Mouse (Mus musculus): ENCODE measurements around the gene Ceacam1. TPM values are rescaled to one million over a fixed set of nuclear protein-coding genes. Genes with fewer than 3 reads are reported as not detected.

The Ceacam1 gene
- under 1 TPM; 0.08 to 0.61 TPM for polyA plus RNA-seq (2012; fragmentation: generic; extraction: Trizol)

GRCm38 (mm10) chr7:25477091-25477751 is at the start of gene Ceacam1:
Gene Ceacam1 (minus strand): TSS chr7:25477603.

GRCm38 (mm10) chr7:25412833-25413441 is 64.5 kb downstream of the Ceacam1 start, which contains the start of gene Cxcl17:
Gene Cxcl17 (minus strand): TSS chr7:25412886.

Other genes starting within 250 kb of the Ceacam1 start
- 10 to 100 TPM; 64.5 to 68.5 TPM for gene Gsk3a, start 239.8 kb downstream of the Ceacam1 start, polyA plus RNA-seq (2012; fragmentation: generic; extraction: Trizol)
- gene Erf, start 226.8 kb downstream of the Ceacam1 start, polyA plus RNA-seq (2012; fragmentation: generic; extraction: Trizol) = 10 to 100 TPM; 37.1 to 40.3 TPM
- 100 to 1,000 TPM; 105 to 123 TPM for gene Cic, start 209.9 kb downstream of the Ceacam1 start, polyA plus RNA-seq (2012; fragmentation: generic; extraction: Trizol)
- gene Pafah1b3, start 179.6 kb downstream of the Ceacam1 start, polyA plus RNA-seq (2012; fragmentation: generic; extraction: Trizol) = 100 to 1,000 TPM; 137 to 139 TPM
- gene Prr19, start 176.2 kb downstream of the Ceacam1 start, polyA plus RNA-seq (2012; fragmentation: generic; extraction: Trizol) = under 1 TPM; 0.02 to 0.17 TPM
- not detected for gene Tmem145, start 171.5 kb downstream of the Ceacam1 start, polyA plus RNA-seq (2012; fragmentation: generic; extraction: Trizol)
- gene Megf8, start 160.4 kb downstream of the Ceacam1 start, polyA plus RNA-seq (2012; fragmentation: generic; extraction: Trizol) = 10 to 100 TPM; 17.7 to 66.3 TPM
- under 1 TPM; 0.15 to 0.51 TPM for gene Cnfn, start 107.9 kb downstream of the Ceacam1 start, polyA plus RNA-seq (2012; fragmentation: generic; extraction: Trizol)
- gene Lipe, start 78.9 kb downstream of the Ceacam1 start, polyA plus RNA-seq (2012; fragmentation: generic; extraction: Trizol) = 10 to 100 TPM in 1 of 2 experiments, 1 to 10 TPM in 1; 4.6 to 19.9 TPM
- under 1 TPM; 0.07 to 0.45 TPM for gene Cxcl17, start 64.7 kb downstream of the Ceacam1 start, polyA plus RNA-seq (2012; fragmentation: generic; extraction: Trizol)
- gene Ceacam2, start 62.3 kb upstream of the Ceacam1 start, polyA plus RNA-seq (2012; fragmentation: generic; extraction: Trizol) = under 1 TPM in 1 of 2 experiments, not detected in 1; 0.04 TPM
- gene Erich4, start 138.3 kb upstream of the Ceacam1 start, polyA plus RNA-seq (2012; fragmentation: generic; extraction: Trizol) = not detected
- 10 to 100 TPM in 1 of 2 experiments, 1 to 10 TPM in 1; 7.0 to 14.4 TPM for gene Dmac2, start 141.8 kb upstream of the Ceacam1 start, polyA plus RNA-seq (2012; fragmentation: generic; extraction: Trizol)
- gene B3gnt8, start 149.1 kb upstream of the Ceacam1 start, polyA plus RNA-seq (2012; fragmentation: generic; extraction: Trizol) = 1 to 10 TPM in 1 of 2 experiments, under 1 TPM in 1; 0.14 to 2.1 TPM
- gene Bckdha, start 181.4 kb upstream of the Ceacam1 start, polyA plus RNA-seq (2012; fragmentation: generic; extraction: Trizol) = 10 to 100 TPM; 30.2 to 65.1 TPM
- 100 to 1,000 TPM in 1 of 2 experiments, 10 to 100 TPM in 1; 39.9 to 113 TPM for gene Exosc5, start 181.6 kb upstream of the Ceacam1 start, polyA plus RNA-seq (2012; fragmentation: generic; extraction: Trizol)
- under 1 TPM; 0.27 to 0.67 TPM for gene Tmem91, start 197.6 kb upstream of the Ceacam1 start, polyA plus RNA-seq (2012; fragmentation: generic; extraction: Trizol)
- gene B9d2, start 203.2 kb upstream of the Ceacam1 start, polyA plus RNA-seq (2012; fragmentation: generic; extraction: Trizol) = 10 to 100 TPM; 34.6 to 49.2 TPM
- gene Tgfb1, start 209.4 kb upstream of the Ceacam1 start, polyA plus RNA-seq (2012; fragmentation: generic; extraction: Trizol) = 10 to 100 TPM; 24.1 to 38.0 TPM
- 10 to 100 TPM; 15.8 to 31.3 TPM for gene Ccdc97, start 241.5 kb upstream of the Ceacam1 start, polyA plus RNA-seq (2012; fragmentation: generic; extraction: Trizol)

Data from C3H10T1/2 (cell line).